Mouse (Mus musculus): ENCODE data around the gene Sorcs2.

Sorcs2 gene

GRCm38 (mm10) chr5:36356659-36357058 lies 41.3 kb downstream of the Sorcs2 start:
- no peak for DNase-seq

GRCm38 (mm10) chr5:36355683-36356082 lies 42.3 kb downstream of the Sorcs2 start:
- DNase-seq: no peak

GRCm38 (mm10) chr5:36353679-36354078 lies 44.3 kb downstream of the Sorcs2 start:
- no peak for DNase-seq

GRCm38 (mm10) chr5:36353194-36353593 lies 44.7 kb downstream of the Sorcs2 start:
- no peak for DNase-seq

GRCm38 (mm10) chr5:36346698-36347097 lies 51.2 kb downstream of the Sorcs2 start:
- DNase-seq: no peak

GRCm38 (mm10) chr5:36339283-36339682 lies 58.7 kb downstream of the Sorcs2 start:
- no peak for DNase-seq

- DNase-seq: no peak
Measured at GRCm38 (mm10) chr5:36336252-36336651, 61.7 kb downstream of the Sorcs2 start.

GRCm38 (mm10) chr5:36335661-36336060 lies 62.3 kb downstream of the Sorcs2 start:
- no peak for DNase-seq

- DNase-seq: no peak
Measured at GRCm38 (mm10) chr5:36334227-36334626, 63.7 kb downstream of the Sorcs2 start.

- no peak for DNase-seq
Measured at GRCm38 (mm10) chr5:36330472-36331155, 67.3 kb downstream of the Sorcs2 start.

GRCm38 (mm10) chr5:36326057-36327010 lies 71.6 kb downstream of the Sorcs2 start:
- DNase-seq: no peak

- DNase-seq: peak; percentile 62
Measured at GRCm38 (mm10) chr5:36324140-36324572, 73.8 kb downstream of the Sorcs2 start.

- peak; percentile 69 for DNase-seq
Measured at GRCm38 (mm10) chr5:36323526-36323925, 74.4 kb downstream of the Sorcs2 start.

GRCm38 (mm10) chr5:36321581-36321980 lies 76.4 kb downstream of the Sorcs2 start:
- no peak for DNase-seq

GRCm38 (mm10) chr5:36320667-36321066 lies 77.3 kb downstream of the Sorcs2 start:
- DNase-seq: no peak

- no peak for DNase-seq
Measured at GRCm38 (mm10) chr5:36317641-36318368, 80.1 kb downstream of the Sorcs2 start.

- no peak for DNase-seq
Measured at GRCm38 (mm10) chr5:36315106-36315505, 82.8 kb downstream of the Sorcs2 start.

GRCm38 (mm10) chr5:36313353-36314079 lies 84.4 kb downstream of the Sorcs2 start:
- DNase-seq: no peak

- DNase-seq: no peak
Measured at GRCm38 (mm10) chr5:36312926-36313325, 85.0 kb downstream of the Sorcs2 start.

- peak; percentile 25 for DNase-seq
Measured at GRCm38 (mm10) chr5:36304299-36304980, 93.5 kb downstream of the Sorcs2 start.

GRCm38 (mm10) chr5:36301166-36301565 lies 96.8 kb downstream of the Sorcs2 start:
- DNase-seq: no peak

GRCm38 (mm10) chr5:36298049-36298448 lies 99.9 kb downstream of the Sorcs2 start:
- DNase-seq: no peak

Data from right cerebral cortex, postnatal 25 days (tissue).